Mouse (Mus musculus): Measurements from ENCODE around the gene Dscam.

GRCm38 (mm10) chr16:96741336-96741735 is 429.2 kb downstream of the Dscam start:
- TF ChIP-seq CTCF (IDR thresholded peaks at IDR 0.05; ENCODE audit: extremely low read depth, insufficient read depth, insufficient read length, insufficient replicate concordance) = no peak
- no peak for TF ChIP-seq POLR2A (IDR thresholded peaks at IDR 0.05; ENCODE audit: low read depth, low read length)
